Mouse (Mus musculus) macrophage (primary cell): Measurements from ENCODE around the gene Slc26a8. TPM values are rescaled to one million over a fixed set of nuclear protein-coding genes. Genes with fewer than 3 reads are reported as not detected.

Experiments
- H3K27ac ChIP-seq: fragments of 350-480 bp; formaldehyde crosslinking; 2 replicates; pipeline ENCODE4 v1.9.0; 2021
- H3K36me3 ChIP-seq: fragments of 350-480 bp; formaldehyde crosslinking; 2 replicates; pipeline ENCODE4 v1.9.0; 2021; ENCODE audit errors: inconsistent target
- H3K4me3 ChIP-seq: fragments of 350-480 bp; formaldehyde crosslinking; 2 replicates; pipeline ENCODE4 v1.9.0; 2021; ENCODE audit errors: inconsistent target
- H3K79me2 ChIP-seq: fragments of 350-480 bp; formaldehyde crosslinking; 2 replicates; pipeline ENCODE4 v1.9.0; 2021; ENCODE audit errors: inconsistent target
- WGBS: methylation state at CpG from one replicate; pipeline ENCODE4 v1.1.7; 2026; ENCODE audit warnings: inconsistent platforms; ENCODE audit not compliant: missing documents; 5-methylcytosine and 5-hydroxymethylcytosine counted together
- polyA plus RNA-seq: library from polyadenylated mRNA; stranded (reverse); fragments of 250-400 nt; gene quantifications from 3 replicates; pipeline ENCODE4 v1.2.4, GENCODE M21; 2018; ENCODE audit warnings: inconsistent platforms

Slc26a8 gene
- polyA plus RNA-seq, 1 experiment from 2014 or later: not detected

DNA sequence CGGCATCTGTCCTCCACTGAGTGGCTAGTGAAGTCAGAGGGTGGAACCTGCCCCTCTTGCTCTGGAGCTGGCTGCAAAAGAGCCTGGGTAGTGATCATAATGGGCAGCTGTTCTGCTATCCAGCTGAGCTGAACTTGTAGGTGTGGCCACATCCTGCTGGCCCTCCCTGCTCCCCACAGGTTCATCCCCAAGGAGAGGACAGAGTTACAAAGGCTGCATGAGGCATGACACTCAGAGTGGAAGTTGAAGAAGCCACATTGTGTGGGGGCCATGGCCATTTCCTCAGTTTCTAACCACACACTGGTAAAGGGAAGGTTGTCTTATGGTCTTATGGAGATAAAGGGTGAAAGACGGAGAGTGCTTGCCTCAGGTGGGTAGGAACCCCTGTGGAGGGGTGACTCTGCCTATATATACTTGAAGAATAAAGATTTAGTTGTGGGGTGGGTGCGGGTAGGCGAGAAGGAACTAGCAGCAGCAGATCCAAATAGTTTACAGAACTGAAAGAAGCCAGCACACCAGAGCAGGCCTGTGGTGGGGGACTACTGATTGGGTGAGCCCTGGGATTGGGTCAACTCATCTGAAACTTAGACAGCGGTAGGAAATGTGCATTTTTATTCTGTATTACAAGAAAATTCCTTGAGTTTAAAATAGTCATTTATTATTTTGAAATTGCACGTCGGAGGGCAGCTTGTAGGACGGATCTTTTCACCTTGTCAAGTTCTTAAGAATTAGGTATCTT is 19.7 kb upstream of the Slc26a8 start:
- Histone ChIP-seq H3K36me3 (peaks cover 5% of the 10 kb centered on the region; the same call in 1 of the 2 replicates), H3K79me2 (peaks cover 98% of the 10 kb centered on the region), H3K27ac (peak overlapping the region; percentile 85), H3K4me3 (no peak overlapping the region)
- WGBS: 9% methylated on average over 8 of the region's 8 CpGs

GRCm38 (mm10) chr17:28708989-28709388 is 19.0 kb upstream of the Slc26a8 start:
- Histone ChIP-seq H3K79me2 (peaks cover 98% of the 10 kb centered on the region), H3K27ac (peak overlapping the region; percentile 85), H3K36me3 (no peaks in the 10 kb centered on the region), H3K4me3 (no peak overlapping the region)
- 6% methylated on average over 2 of the region's 2 CpGs for WGBS

DNA sequence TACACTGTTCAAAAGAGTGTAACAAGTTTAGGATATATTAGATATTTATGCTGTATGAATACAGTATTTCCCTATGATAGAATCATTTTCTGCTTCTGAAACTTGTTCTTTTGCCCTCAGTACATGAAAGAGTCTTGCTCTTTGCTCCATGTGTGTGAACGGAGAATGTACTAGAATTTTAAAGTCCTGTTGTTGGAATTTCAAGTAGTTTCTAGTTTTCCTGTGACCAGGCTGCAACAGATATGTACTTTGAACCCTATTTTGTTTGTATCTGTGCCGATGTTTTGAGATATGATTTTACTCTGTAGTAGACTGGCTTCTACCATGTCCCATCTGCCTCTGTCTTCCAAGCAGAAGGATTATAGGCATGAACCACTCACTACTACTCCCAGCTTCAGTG is 17.8 kb upstream of the Slc26a8 start:
- H3K36me3 ChIP-seq: no peaks in the 10 kb centered on the region
- WGBS: 77% methylated on average over 2 of the region's 2 CpGs
- peak overlapping the region; percentile 85; the same call in 1 of the 2 replicates for H3K27ac ChIP-seq
- no peak overlapping the region for H3K4me3 ChIP-seq
- H3K79me2 ChIP-seq: peaks cover 98% of the 10 kb centered on the region

DNA sequence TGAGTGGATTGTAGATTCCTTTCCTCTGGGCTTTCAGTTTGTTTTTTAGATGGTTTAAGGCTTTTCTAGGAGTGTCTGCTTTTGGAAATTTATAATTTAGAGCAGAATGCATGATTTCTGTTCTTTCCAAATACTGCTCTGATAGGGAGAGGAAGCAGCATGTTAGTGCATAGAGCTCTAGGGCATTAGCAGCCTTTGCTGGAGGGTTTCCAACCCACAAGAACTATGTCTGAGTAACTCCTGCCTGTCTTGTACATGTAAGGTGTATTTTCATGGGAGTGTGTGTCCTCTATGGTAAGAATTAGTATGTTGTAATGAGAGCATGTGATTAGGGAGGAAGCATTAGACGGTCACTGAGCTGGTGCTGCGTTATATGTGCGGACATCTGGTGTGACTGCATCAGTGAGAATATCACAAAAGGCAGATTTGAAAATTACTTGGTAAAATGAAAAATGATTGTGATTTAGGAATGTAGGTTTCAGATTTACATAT is 17.1 kb upstream of the Slc26a8 start:
- no peak overlapping the region for H3K4me3 ChIP-seq
- WGBS: 43% methylated on average over 3 of the region's 3 CpGs

GRCm38 (mm10) chr17:28706697-28707096 is 16.7 kb upstream of the Slc26a8 start:
- Histone ChIP-seq H3K36me3 (no peaks in the 10 kb centered on the region), H3K27ac (peak overlapping the region; percentile 85), H3K79me2 (peaks cover 98% of the 10 kb centered on the region), H3K4me3 (no peak overlapping the region)
- 0% methylated on average over 1 of the region's 1 CpGs for whole genome bisulfite sequencing

More for the DNA sequence above, 17.1 kb upstream of the Slc26a8 start:
- Histone ChIP-seq H3K79me2 (peaks cover 98% of the 10 kb centered on the region), H3K27ac (peak overlapping the region; percentile 85), H3K36me3 (no peaks in the 10 kb centered on the region)

DNA sequence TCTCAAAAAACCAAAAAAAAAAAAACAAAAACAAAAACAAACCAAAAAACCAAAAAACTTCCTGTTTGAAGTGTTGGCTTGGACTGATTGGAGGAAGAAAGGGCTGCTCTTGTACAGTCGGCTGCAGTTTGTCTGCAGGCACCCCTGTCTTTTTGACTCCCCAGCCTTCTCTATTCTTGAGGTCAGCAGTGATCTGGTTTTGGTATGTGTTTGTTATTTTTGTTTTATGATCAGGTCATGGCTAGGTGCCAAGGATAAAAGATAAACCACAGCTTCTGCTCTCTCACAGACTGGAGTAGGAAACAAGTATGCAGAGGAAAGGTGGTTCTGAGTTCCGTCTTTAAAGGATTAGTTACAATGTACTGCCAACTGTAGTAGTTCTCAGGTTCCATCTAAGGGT is 12.6 kb upstream of the Slc26a8 start:
- Histone ChIP-seq H3K36me3 (no peaks in the 10 kb centered on the region), H3K79me2 (peaks cover 100% of the 10 kb centered on the region), H3K4me3 (no peak overlapping the region), H3K27ac (peak overlapping the region; percentile 15; the same call in 1 of the 2 replicates)
- 15% methylated on average over 2 of the region's 2 CpGs for WGBS

GRCm38 (mm10) chr17:28701737-28702136 is 11.7 kb upstream of the Slc26a8 start:
- WGBS: 74% methylated on average over 3 of the region's 3 CpGs
- H3K36me3 ChIP-seq: no peaks in the 10 kb centered on the region

GRCm38 (mm10) chr17:28701171-28701570 is 11.1 kb upstream of the Slc26a8 start:
- WGBS: 83% methylated on average over 4 of the region's 4 CpGs
- Histone ChIP-seq H3K36me3 (no peaks in the 10 kb centered on the region), H3K27ac (no peak overlapping the region), H3K79me2 (peaks cover 100% of the 10 kb centered on the region), H3K4me3 (no peak overlapping the region)

More at GRCm38 (mm10) chr17:28701737-28702136, 11.7 kb upstream of the Slc26a8 start:
- H3K27ac ChIP-seq: 0 out of 2 replicates have a peak overlapping the region, but pooled peaks have one; percentile 15
- H3K79me2 ChIP-seq: peaks cover 100% of the 10 kb centered on the region
- no peak overlapping the region for H3K4me3 ChIP-seq

- no peak overlapping the region for H3K27ac ChIP-seq
- no peak overlapping the region for H3K4me3 ChIP-seq
- H3K36me3 ChIP-seq: no peaks in the 10 kb centered on the region
- peaks cover 100% of the 10 kb centered on the region for H3K79me2 ChIP-seq
- 12% methylated on average over 7 of the region's 7 CpGs for WGBS
These were observed 9.8 kb upstream of the Slc26a8 start for GRCm38 (mm10) chr17:28699789-28700188.

DNA sequence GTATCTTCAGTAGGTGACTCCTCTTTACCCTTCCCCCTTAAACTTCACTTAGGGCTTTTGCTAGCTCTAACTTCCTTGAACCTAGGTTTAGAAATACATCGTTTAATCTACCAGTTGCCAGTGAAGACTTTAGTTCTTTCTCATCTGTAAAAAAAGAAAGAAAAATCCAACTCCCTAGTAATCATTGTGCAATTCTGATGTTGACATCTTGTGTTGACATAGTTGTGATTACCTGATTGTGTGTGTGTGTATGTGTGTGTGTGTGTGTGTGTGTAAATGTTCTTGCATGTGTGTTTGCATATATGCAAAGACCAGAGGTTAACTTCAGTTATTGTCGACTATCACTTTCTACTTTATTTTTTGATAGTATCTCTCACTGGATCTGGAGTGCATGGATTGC is 8.6 kb upstream of the Slc26a8 start:
- 38% methylated on average over 2 of the region's 2 CpGs for WGBS
- Histone ChIP-seq H3K27ac (no peak overlapping the region), H3K36me3 (no peaks in the 10 kb centered on the region), H3K79me2 (peaks cover 98% of the 10 kb centered on the region), H3K4me3 (no peak overlapping the region)

DNA sequence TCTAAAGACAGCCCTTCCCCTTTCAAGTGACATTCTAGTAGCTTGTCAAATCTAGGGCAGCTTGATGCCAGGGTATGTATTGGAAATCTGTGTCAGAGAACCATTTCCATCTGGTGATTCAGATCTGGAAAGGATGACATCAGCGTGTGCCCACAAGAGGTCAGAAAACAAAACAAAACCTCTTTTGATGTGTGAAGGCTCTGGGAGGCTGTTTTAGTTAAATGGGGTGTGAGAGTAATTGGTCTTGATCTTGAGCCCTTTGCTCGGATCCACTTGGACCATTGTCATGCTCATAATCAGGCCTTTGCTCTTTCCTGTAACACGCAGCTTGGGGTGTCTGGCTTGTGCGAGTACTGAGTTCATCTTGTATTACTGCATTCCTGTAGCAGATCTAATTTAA is 8.2 kb upstream of the Slc26a8 start:
- Histone ChIP-seq H3K36me3 (no peaks in the 10 kb centered on the region), H3K4me3 (no peak overlapping the region), H3K27ac (peak overlapping the region; percentile 35; the same call in 1 of the 2 replicates), H3K79me2 (peaks cover 98% of the 10 kb centered on the region)
- 79% methylated on average over 4 of the region's 4 CpGs for WGBS

DNA sequence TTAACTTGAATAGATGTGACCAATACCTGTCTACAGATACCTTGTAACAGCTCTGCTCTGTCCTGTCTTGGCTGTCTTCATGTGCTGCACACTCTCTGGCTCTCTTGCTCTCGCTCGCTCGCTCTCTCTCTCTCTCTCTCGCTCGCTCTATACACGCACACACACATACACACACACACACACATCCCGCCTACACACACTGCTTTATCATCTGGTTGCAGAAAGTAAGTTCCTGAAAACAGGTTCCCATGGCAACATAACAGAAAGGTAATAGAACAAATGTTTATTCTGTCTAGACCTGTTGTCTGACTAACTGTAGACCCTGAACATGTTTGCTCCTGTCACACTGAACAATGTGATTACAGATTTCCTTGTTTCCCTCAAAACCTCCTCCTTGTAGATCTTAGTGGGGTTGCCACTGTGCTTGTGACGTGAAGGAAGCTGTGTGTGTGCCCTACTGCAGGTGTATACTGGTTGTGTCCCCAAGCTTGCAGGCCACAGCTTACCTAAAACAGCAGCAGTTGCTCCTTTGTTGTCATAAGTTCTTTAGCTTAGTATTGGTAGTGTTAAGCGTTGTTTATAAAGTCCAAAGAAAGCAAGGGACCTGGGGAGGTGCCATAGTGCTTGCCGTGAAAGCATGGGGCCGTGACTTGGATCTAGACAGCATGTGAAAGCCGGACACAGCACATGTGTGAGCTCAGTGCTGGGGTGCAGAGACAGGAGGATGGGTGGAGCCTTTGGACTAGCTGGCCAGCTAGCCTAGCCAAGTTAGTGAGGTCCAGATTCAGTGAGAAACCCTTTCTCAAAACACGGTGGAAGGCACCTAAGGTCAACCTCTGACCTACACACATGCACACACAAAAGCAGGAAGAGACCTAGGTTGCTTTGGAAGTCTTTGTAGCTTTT is 7.5 kb upstream of the Slc26a8 start:
- H3K36me3 ChIP-seq: no peaks in the 10 kb centered on the region
- WGBS: 45% methylated on average over 13 of the region's 13 CpGs

DNA sequence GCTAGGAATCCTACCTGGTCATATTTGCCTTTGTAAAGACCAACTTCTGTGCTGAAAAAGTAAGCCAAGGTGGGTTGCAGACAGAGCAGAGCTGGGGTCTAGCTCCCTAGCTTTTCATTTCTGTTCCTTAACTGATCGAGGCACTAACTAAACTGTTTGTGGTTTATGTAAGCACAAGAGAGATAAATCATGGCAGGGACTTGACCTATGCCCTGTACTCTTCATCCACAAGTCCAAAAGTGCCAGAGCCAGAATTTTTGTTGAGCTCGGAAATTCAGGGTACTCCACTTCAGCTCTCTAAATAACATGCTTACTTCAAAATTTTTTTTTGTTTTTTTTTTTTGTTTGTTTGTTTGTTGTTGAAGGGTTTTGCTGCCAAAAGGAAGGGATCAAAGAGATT is 6.6 kb upstream of the Slc26a8 start:
- H3K4me3 ChIP-seq: no peak overlapping the region
- H3K79me2 ChIP-seq: peaks cover 98% of the 10 kb centered on the region
- H3K36me3 ChIP-seq: no peaks in the 10 kb centered on the region
- 33% methylated on average over 2 of the region's 2 CpGs for WGBS
- peak overlapping the region; percentile 13; the same call in 1 of the 2 replicates for H3K27ac ChIP-seq

More for the DNA sequence above, 7.5 kb upstream of the Slc26a8 start:
- Histone ChIP-seq H3K27ac (peak overlapping the region; percentile 35), H3K4me3 (no peak overlapping the region), H3K79me2 (peaks cover 98% of the 10 kb centered on the region)

GRCm38 (mm10) chr17:28694832-28695231 is 4.8 kb upstream of the Slc26a8 start:
- Histone ChIP-seq H3K4me3 (no peak overlapping the region), H3K27ac (peak overlapping the region; percentile 89), H3K79me2 (peaks cover 81% of the 10 kb centered on the region), H3K36me3 (no peaks in the 10 kb centered on the region)
- 13% methylated on average over 4 of the region's 4 CpGs for WGBS
